ENCODE assay signal across 18 mouse cellular contexts in genomic region chr4:132873481-132874362, GRCm38 (mm10). TPM values are rescaled to one million over a fixed set of nuclear protein-coding genes. Genes with fewer than 3 reads are reported as not detected.
DNase-seq lines count a peak whose midpoint lies in the region; ATAC-seq lines count a peak whose summit lies in the region.
"Had no signal": no experiment of that assay in that cellular context is flagged by ENCODE, and none has a peak within 500 bp of the region (broad histone marks: within the 10 kb centered on the region; RNA-seq: fewer than 3 reads in every experiment).

No protein-coding gene starts in this region.

- H3K27me3 ChIP-seq in kidney, embryonic 14.5 days (ENCODE audit: control insufficient read depth, insufficient read depth, low read length): no peaks in the 10 kb centered on the region
- no peaks in the 10 kb centered on the region for H3K27me3 ChIP-seq in intestine, embryonic 15.5 days (replicated peaks)
- H3K27me3 ChIP-seq in forebrain, embryonic 13.5 days: no peaks in the 10 kb centered on the region
- H3K27me3 ChIP-seq: hindbrain, embryonic 13.5 days; neural tube, embryonic 13.5 days had no signal

- H3K36me3 ChIP-seq in kidney, embryonic 14.5 days (ENCODE audit: control insufficient read depth, insufficient read depth, low read length): peaks cover 24% of the 10 kb centered on the region
- peaks cover 14% of the 10 kb centered on the region; the same call in 1 of the 2 replicates for H3K36me3 ChIP-seq in intestine, embryonic 15.5 days
- peaks cover 34% of the 10 kb centered on the region for H3K36me3 ChIP-seq in forebrain, embryonic 13.5 days (ENCODE audit: poor library complexity, severe bottlenecking)

- ATAC-seq in kidney, embryonic 14.5 days (ENCODE audit: low FRiP score, low TSS enrichment): no peak
- ATAC-seq in intestine, embryonic 15.5 days: peak; percentile 88
- no peak for ATAC-seq in forebrain, embryonic 13.5 days
- ATAC-seq: CD4-positive, CD25-positive, alpha-beta regulatory T cell, adult 4 months; midbrain, embryonic 16.5 days had no signal

- H3K4me2 ChIP-seq in kidney, embryonic 14.5 days (replicated peaks; ENCODE audit: low read depth, low read length): no peak overlapping the region
- H3K4me2 ChIP-seq in intestine, embryonic 15.5 days (replicated peaks): no peak overlapping the region
- H3K4me2 ChIP-seq in forebrain, embryonic 13.5 days: no peak overlapping the region
- H3K4me2 ChIP-seq: hindbrain, embryonic 13.5 days; neural tube, embryonic 13.5 days had no signal

- H3K9me3 ChIP-seq in kidney, embryonic 14.5 days (ENCODE audit: control insufficient read depth, low read length): no peaks in the 10 kb centered on the region
- H3K9me3 ChIP-seq in intestine, embryonic 15.5 days: no peaks in the 10 kb centered on the region
- no peaks in the 10 kb centered on the region for H3K9me3 ChIP-seq in forebrain, embryonic 13.5 days (replicated peaks)
- H3K9me3 ChIP-seq: hindbrain, embryonic 13.5 days; neural tube, embryonic 13.5 days had no signal

- no peaks in the 10 kb centered on the region for H3K4me1 ChIP-seq in kidney, embryonic 14.5 days (ENCODE audit: control insufficient read depth, insufficient read depth, low read length)
- peaks cover 7% of the 10 kb centered on the region; the same call in 1 of the 2 replicates for H3K4me1 ChIP-seq in intestine, embryonic 15.5 days (replicated peaks)
- no peaks in the 10 kb centered on the region for H3K4me1 ChIP-seq in forebrain, embryonic 13.5 days
- H3K4me1 ChIP-seq: hindbrain, embryonic 13.5 days; neural tube, embryonic 13.5 days had no signal

- no peak overlapping the region for H3K4me3 ChIP-seq in kidney, embryonic 14.5 days (ENCODE audit: low read length)
- no peak overlapping the region for H3K4me3 ChIP-seq in intestine, embryonic 15.5 days (replicated peaks)
- no peak overlapping the region for H3K4me3 ChIP-seq in forebrain, embryonic 13.5 days
- H3K4me3 ChIP-seq: erythroblast, embryonic 14.5 days; hindbrain, embryonic 13.5 days; layer of hippocampus, adult 2 months; neural tube, embryonic 13.5 days had no signal

- DNase-seq in kidney, adult 18-20 months: peak; percentile 10
- DNase-seq in MEL-GATA-1-ER (ENCODE audit: extremely low read depth, low read depth): peak; percentile 36
- DNase-seq in lung, postnatal 36 days: peak; percentile 26
- no peak for DNase-seq in urinary bladder, postnatal 4 days (ENCODE audit: low spot score in 2 of 2)
- DNase-seq in adrenal gland, adult 8-10 months: no peak
- DNase-seq: cerebellum, adult 11 months; gastrocnemius, postnatal 10 days; right cerebral cortex, adult 18-20 months; thymus, postnatal 36 days had no signal

- H3K27ac ChIP-seq in kidney, embryonic 14.5 days (ENCODE audit: low read depth, low read length): no peak overlapping the region
- peak overlapping the region; percentile 45 for H3K27ac ChIP-seq in intestine, embryonic 15.5 days
- no peak overlapping the region for H3K27ac ChIP-seq in forebrain, embryonic 13.5 days
- H3K27ac ChIP-seq: hindbrain, embryonic 13.5 days; layer of hippocampus, adult 2 months; neural tube, embryonic 13.5 days had no signal

- WGBS in kidney, embryonic 14.5 days: 88% methylated on average over 11 of the region's 11 CpGs
- 77% methylated on average over 11 of the region's 11 CpGs for WGBS in intestine, embryonic 15.5 days
- WGBS in forebrain, embryonic 13.5 days: 93% methylated on average over 11 of the region's 11 CpGs

- no peak overlapping the region for H3K9ac ChIP-seq in kidney, embryonic 14.5 days (ENCODE audit: low read depth, low read length)
- no peak overlapping the region for H3K9ac ChIP-seq in intestine, embryonic 15.5 days
- H3K9ac ChIP-seq in forebrain, embryonic 13.5 days: no peak overlapping the region
- H3K9ac ChIP-seq: hindbrain, embryonic 13.5 days; neural tube, embryonic 13.5 days had no signal

RNA-seq across cellular contexts. Expression of gene Stx12, which starts 10.6 kb away (rescaled TPM):
- 56.3 and 62.5 TPM in 2 replicates for polyA plus RNA-seq in kidney, embryonic 14.5 days (2014; fragmentation: Nextera tagmentation; extraction: Ambion mirVana)
- polyA plus RNA-seq in intestine, embryonic 15.5 days (2015; fragmentation: Nextera tagmentation; extraction: Ambion mirVana): 54.2 and 57.7 TPM in 2 replicates
- polyA plus RNA-seq in forebrain, embryonic 13.5 days (2015; fragmentation: Nextera tagmentation; extraction: Ambion mirVana): 116 and 119 TPM in 2 replicates
- total RNA-seq in adrenal gland, adult 8-10 months (2022): 10 to 100 TPM; 57.9 to 65.2 (median 60.1) TPM

RNA-seq across cellular contexts. Expression of gene Ppp1r8, which starts 30.8 kb away (rescaled TPM):
- polyA plus RNA-seq in kidney, embryonic 14.5 days (2014; fragmentation: Nextera tagmentation; extraction: Ambion mirVana): 65.3 and 77.2 TPM in 2 replicates
- polyA plus RNA-seq in intestine, embryonic 15.5 days (2015; fragmentation: Nextera tagmentation; extraction: Ambion mirVana): 50.4 and 54.1 TPM in 2 replicates
- polyA plus RNA-seq in forebrain, embryonic 13.5 days (2015; fragmentation: Nextera tagmentation; extraction: Ambion mirVana): 62.5 and 70.5 TPM in 2 replicates
- 10 to 100 TPM; 41.0 to 49.9 (median 44.3) TPM for total RNA-seq in adrenal gland, adult 8-10 months (2022)

RNA-seq across cellular contexts. Expression of gene Fam76a, which starts 48.6 kb away (rescaled TPM):
- polyA plus RNA-seq in kidney, embryonic 14.5 days (2014; fragmentation: Nextera tagmentation; extraction: Ambion mirVana): 27.2 and 43.3 TPM in 2 replicates
- 41.8 and 45.3 TPM in 2 replicates for polyA plus RNA-seq in intestine, embryonic 15.5 days (2015; fragmentation: Nextera tagmentation; extraction: Ambion mirVana)
- polyA plus RNA-seq in forebrain, embryonic 13.5 days (2015; fragmentation: Nextera tagmentation; extraction: Ambion mirVana): 35.2 and 43.5 TPM in 2 replicates
- total RNA-seq in adrenal gland, adult 8-10 months (2022): 10 to 100 TPM; 30.0 to 55.3 (median 45.3) TPM

Comparison
In these comparisons a context has a peak if more than half of its experiments do, and no peak if none do; other contexts are left out.
1. DNase-seq: peak in kidney, adult 18-20 months (single experiment), MEL-GATA-1-ER (single experiment) and lung, postnatal 36 days (single experiment); none in urinary bladder, postnatal 4 days (0 of 2) and adrenal gland, adult 8-10 months (single experiment).